Mouse (Mus musculus): ENCODE data around the gene Pxt1. TPM values are rescaled to one million over a fixed set of nuclear protein-coding genes. Genes with fewer than 3 reads are reported as not detected.

The Pxt1 gene
- polyA plus RNA-seq, 1 experiment from 2014 or later: 0.51 TPM

GRCm38 (mm10) chr17:28944481-28944880 is 841 bp upstream of the Pxt1 start:
- no peak overlapping the region for H3K9ac ChIP-seq
- WGBS (ENCODE audit: insufficient replicate concordance): 82% methylated on average over 7 of the region's 7 CpGs
- H3K4me2 ChIP-seq: no peak overlapping the region
- no peak for ATAC-seq
- H3K4me3 ChIP-seq: no peak overlapping the region
- 0 out of 2 replicates have a peak overlapping the region, but pooled peaks have one; percentile 43 for H3K27ac ChIP-seq
- H3K9me3 ChIP-seq (replicated peaks): peaks cover 6% of the 10 kb centered on the region
- H3K4me1 ChIP-seq: peaks cover 20% of the 10 kb centered on the region
- H3K36me3 ChIP-seq: no peaks in the 10 kb centered on the region
- no peaks in the 10 kb centered on the region for H3K27me3 ChIP-seq (replicated peaks)

GRCm38 (mm10) chr17:28942101-28942500 is 1.5 kb downstream of the Pxt1 start:
- Histone ChIP-seq H3K4me2 (peak overlapping the region; percentile 49), H3K9ac (no peak overlapping the region), H3K4me1 (peaks cover 20% of the 10 kb centered on the region), H3K36me3 (no peaks in the 10 kb centered on the region), H3K4me3 (peak overlapping the region; percentile 20), H3K9me3 (replicated peaks) (peaks cover 2% of the 10 kb centered on the region), H3K27ac (0 out of 2 replicates have a peak overlapping the region, but pooled peaks have one; percentile 30), H3K27me3 (replicated peaks) (no peaks in the 10 kb centered on the region)
- ATAC-seq: peak; percentile 86
- 58% methylated on average over 10 of the region's 11 CpGs for WGBS (ENCODE audit: insufficient replicate concordance)

- no peak overlapping the region for H3K4me2 ChIP-seq
- WGBS (ENCODE audit: insufficient replicate concordance): 84% methylated on average over 25 of the region's 25 CpGs
- no peak for ATAC-seq
These were observed 2.7 kb downstream of the Pxt1 start for GRCm38 (mm10) chr17:28940776-28941555.

GRCm38 (mm10) chr17:28936622-28937345 is 6.9 kb downstream of the Pxt1 start:
- Histone ChIP-seq H3K4me2 (no peak overlapping the region), H3K36me3 (no peaks in the 10 kb centered on the region), H3K9me3 (replicated peaks) (peaks cover 7% of the 10 kb centered on the region; the same call in 1 of the 2 replicates), H3K4me1 (peaks cover 34% of the 10 kb centered on the region), H3K9ac (no peak overlapping the region), H3K27me3 (replicated peaks) (no peaks in the 10 kb centered on the region), H3K27ac (peak overlapping the region; percentile 32; the same call in 1 of the 2 replicates), H3K4me3 (no peak overlapping the region)
- 73% methylated on average over 10 of the region's 10 CpGs for WGBS (ENCODE audit: insufficient replicate concordance)
- peak; percentile 25; the same call in 1 of the 2 replicates for ATAC-seq

More at GRCm38 (mm10) chr17:28940776-28941555, 2.7 kb downstream of the Pxt1 start:
- Histone ChIP-seq H3K9ac (no peak overlapping the region), H3K4me1 (peaks cover 26% of the 10 kb centered on the region), H3K36me3 (no peaks in the 10 kb centered on the region), H3K4me3 (no peak overlapping the region), H3K27ac (no peak overlapping the region), H3K9me3 (replicated peaks) (peaks cover 7% of the 10 kb centered on the region; the same call in 1 of the 2 replicates), H3K27me3 (replicated peaks) (no peaks in the 10 kb centered on the region)

DNA sequence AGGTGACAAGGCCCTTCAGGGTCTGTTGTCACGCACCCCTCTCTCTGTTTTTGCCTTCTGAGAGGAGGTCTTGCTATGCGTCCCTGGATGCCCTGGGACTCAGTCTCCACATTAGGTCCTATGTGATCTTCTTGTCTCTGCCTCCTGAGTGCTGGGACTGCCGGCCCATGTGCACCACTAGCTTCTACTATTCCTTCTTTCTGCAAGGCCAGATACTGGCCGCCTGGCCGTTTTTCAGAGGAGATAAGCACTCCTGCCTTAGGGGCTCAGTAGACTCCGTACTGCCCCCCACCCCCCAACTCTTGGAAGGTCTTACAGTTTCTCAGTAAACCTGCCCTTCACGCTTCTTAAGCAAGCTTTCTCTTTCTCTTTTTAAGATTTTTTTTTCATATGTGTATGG is 7.5 kb downstream of the Pxt1 start:
- Histone ChIP-seq H3K27ac (peak overlapping the region; percentile 71), H3K9ac (peak overlapping the region; percentile 39)
- ATAC-seq: peak; percentile 74

GRCm38 (mm10) chr17:28934120-28934916 is 9.3 kb downstream of the Pxt1 start:
- H3K27ac ChIP-seq: 0 out of 2 replicates have a peak overlapping the region, but pooled peaks have one; percentile 49
- no peak overlapping the region for H3K9ac ChIP-seq
- no peaks in the 10 kb centered on the region for H3K36me3 ChIP-seq
- H3K4me1 ChIP-seq: peaks cover 55% of the 10 kb centered on the region
- peaks cover 7% of the 10 kb centered on the region; the same call in 1 of the 2 replicates for H3K9me3 ChIP-seq (replicated peaks)
- no peak overlapping the region for H3K4me3 ChIP-seq
- no peak for ATAC-seq
- no peak overlapping the region for H3K4me2 ChIP-seq
- no peaks in the 10 kb centered on the region for H3K27me3 ChIP-seq (replicated peaks)
- 71% methylated on average over 19 of the region's 19 CpGs for WGBS (ENCODE audit: insufficient replicate concordance)

More for the DNA sequence above, 7.5 kb downstream of the Pxt1 start:
- H3K4me2 ChIP-seq: peak overlapping the region; percentile 31
- no peaks in the 10 kb centered on the region for H3K27me3 ChIP-seq (replicated peaks)
- H3K9me3 ChIP-seq (replicated peaks): peaks cover 7% of the 10 kb centered on the region; the same call in 1 of the 2 replicates
- peaks cover 38% of the 10 kb centered on the region for H3K4me1 ChIP-seq
- 35% methylated on average over 7 of the region's 7 CpGs for WGBS (ENCODE audit: insufficient replicate concordance)
- no peak overlapping the region for H3K4me3 ChIP-seq
- H3K36me3 ChIP-seq: no peaks in the 10 kb centered on the region

- Histone ChIP-seq H3K4me1 (peaks cover 74% of the 10 kb centered on the region), H3K36me3 (no peaks in the 10 kb centered on the region), H3K27ac (peak overlapping the region; percentile 98; the same call in 1 of the 2 replicates), H3K4me3 (no peak overlapping the region), H3K27me3 (replicated peaks) (no peaks in the 10 kb centered on the region), H3K9me3 (replicated peaks) (peaks cover 7% of the 10 kb centered on the region; the same call in 1 of the 2 replicates), H3K9ac (no peak overlapping the region), H3K4me2 (no peak overlapping the region)
- ATAC-seq: no peak
- 81% methylated on average over 4 of the region's 4 CpGs for WGBS (ENCODE audit: insufficient replicate concordance)
These were observed 11.4 kb downstream of the Pxt1 start for GRCm38 (mm10) chr17:28932274-28932673.

- no peak for ATAC-seq
These were observed 12.0 kb downstream of the Pxt1 start for GRCm38 (mm10) chr17:28931436-28932211.

DNA sequence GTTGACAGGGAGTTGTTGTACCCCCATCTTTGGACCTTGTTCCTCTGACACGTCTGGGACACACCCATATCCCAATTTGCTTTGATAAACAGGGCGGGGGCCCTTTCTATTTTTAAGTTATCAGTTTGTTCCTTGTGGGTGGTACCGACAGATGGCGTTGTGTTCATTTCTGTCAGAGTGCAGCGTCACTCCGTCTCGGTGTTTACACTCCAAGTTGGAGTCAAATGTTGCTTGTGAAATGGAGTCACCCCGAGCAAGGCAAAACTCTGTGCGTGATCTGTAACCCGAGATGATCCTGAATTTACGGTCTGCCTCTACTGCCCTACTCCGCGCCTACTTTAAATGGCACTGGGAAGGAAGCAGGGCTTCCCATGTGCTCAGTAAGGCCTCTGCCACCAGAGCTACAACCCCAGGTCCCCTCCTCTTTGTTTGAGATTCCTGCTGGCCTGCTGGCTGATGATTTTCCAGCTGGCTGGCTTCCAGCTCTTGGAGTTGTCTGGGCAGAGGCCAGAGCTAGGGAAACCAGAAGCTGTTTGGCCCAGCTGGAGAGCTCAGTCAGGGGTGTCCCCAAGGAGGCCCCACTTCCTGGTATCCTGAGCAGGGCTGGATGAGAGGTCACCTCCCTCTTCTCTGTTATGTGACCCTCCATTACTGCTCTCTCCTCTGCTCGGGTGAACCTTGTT is 13.1 kb downstream of the Pxt1 start:
- Histone ChIP-seq H3K27me3 (replicated peaks) (no peaks in the 10 kb centered on the region), H3K4me2 (peak overlapping the region; percentile 71), H3K9ac (peak overlapping the region; percentile 79), H3K36me3 (no peaks in the 10 kb centered on the region), H3K4me3 (peak overlapping the region; percentile 28), H3K9me3 (replicated peaks) (no peaks in the 10 kb centered on the region), H3K27ac (peak overlapping the region; percentile 98), H3K4me1 (peaks cover 76% of the 10 kb centered on the region)
- peak; percentile 86 for ATAC-seq
- WGBS (ENCODE audit: insufficient replicate concordance): 13% methylated on average over 14 of the region's 14 CpGs

More at GRCm38 (mm10) chr17:28931436-28932211, 12.0 kb downstream of the Pxt1 start:
- H3K27me3 ChIP-seq (replicated peaks): no peaks in the 10 kb centered on the region
- H3K27ac ChIP-seq: peak overlapping the region; percentile 98
- H3K9me3 ChIP-seq (replicated peaks): peaks cover 1% of the 10 kb centered on the region; the same call in 1 of the 2 replicates
- 83% methylated on average over 18 of the region's 18 CpGs for WGBS (ENCODE audit: insufficient replicate concordance)
- H3K36me3 ChIP-seq: no peaks in the 10 kb centered on the region
- peak overlapping the region; percentile 3; the same call in 1 of the 2 replicates for H3K4me2 ChIP-seq
- H3K4me1 ChIP-seq: peaks cover 81% of the 10 kb centered on the region
- peak overlapping the region; percentile 79 for H3K9ac ChIP-seq
- no peak overlapping the region for H3K4me3 ChIP-seq

GRCm38 (mm10) chr17:28929369-28929768 is 14.3 kb downstream of the Pxt1 start:
- Histone ChIP-seq H3K4me1 (peaks cover 67% of the 10 kb centered on the region), H3K27me3 (replicated peaks) (no peaks in the 10 kb centered on the region), H3K9ac (peak overlapping the region; percentile 79), H3K27ac (peak overlapping the region; percentile 98), H3K4me3 (no peak overlapping the region), H3K9me3 (replicated peaks) (no peaks in the 10 kb centered on the region), H3K36me3 (no peaks in the 10 kb centered on the region), H3K4me2 (no peak overlapping the region)
- WGBS (ENCODE audit: insufficient replicate concordance): 78% methylated on average over 4 of the region's 4 CpGs
- no peak for ATAC-seq
